Mouse (Mus musculus): Measurements from ENCODE around the gene Exo5. TPM values are rescaled to one million over a fixed set of nuclear protein-coding genes. Genes with fewer than 3 reads are reported as not detected.

Exo5 gene
- polyA plus RNA-seq, 1 experiment: 12.4 TPM

GRCm38 (mm10) chr4:120895810-120896584 lies 28.8 kb downstream of the Exo5 start:
- Histone ChIP-seq H3K4me3 (replicated peaks; ENCODE audit: control insufficient read depth, low read depth, low read length) (no peak overlapping the region), H3K27ac (ENCODE audit: control insufficient read depth, insufficient read depth, low read depth, low read length, poor library complexity) (no peak overlapping the region), H3K4me1 (ENCODE audit: control insufficient read depth, insufficient read depth, low read length) (no peaks in the 10 kb centered on the region)
- TF ChIP-seq CTCF (IDR thresholded peaks at IDR 0.05; ENCODE audit: control insufficient read depth, insufficient read depth, low read length): no peak
- no peak for TF ChIP-seq POLR2A (IDR thresholded peaks at IDR 0.05; ENCODE audit: borderline replicate concordance, control insufficient read depth, low read depth, low read length)
- 79% methylated on average over 7 of the region's 7 CpGs for WGBS

- TF ChIP-seq POLR2A (IDR thresholded peaks at IDR 0.05; ENCODE audit: borderline replicate concordance, control insufficient read depth, low read depth, low read length): no peak
- 79% methylated on average over 7 of the region's 7 CpGs for WGBS
- Histone ChIP-seq H3K4me3 (replicated peaks; ENCODE audit: control insufficient read depth, low read depth, low read length) (no peak overlapping the region), H3K4me1 (ENCODE audit: control insufficient read depth, insufficient read depth, low read length) (no peaks in the 10 kb centered on the region), H3K27ac (ENCODE audit: control insufficient read depth, insufficient read depth, low read depth, low read length, poor library complexity) (no peak overlapping the region)
Observed at GRCm38 (mm10) chr4:120895226-120895625, 29.6 kb downstream of the Exo5 start.

GRCm38 (mm10) chr4:120894584-120894983 lies 30.2 kb downstream of the Exo5 start:
- WGBS: 78% methylated on average over 11 of the region's 11 CpGs
- H3K27ac ChIP-seq (ENCODE audit: control insufficient read depth, insufficient read depth, low read depth, low read length, poor library complexity): no peak overlapping the region
- no peak overlapping the region for H3K4me3 ChIP-seq (replicated peaks; ENCODE audit: control insufficient read depth, low read depth, low read length)
- no peaks in the 10 kb centered on the region for H3K4me1 ChIP-seq (ENCODE audit: control insufficient read depth, insufficient read depth, low read length)
- TF ChIP-seq POLR2A (IDR thresholded peaks at IDR 0.05; ENCODE audit: borderline replicate concordance, control insufficient read depth, low read depth, low read length) (no peak), CTCF (IDR thresholded peaks at IDR 0.05; ENCODE audit: control insufficient read depth, insufficient read depth, low read length) (no peak)

GRCm38 (mm10) chr4:120893656-120894401 lies 31.0 kb downstream of the Exo5 start:
- Histone ChIP-seq H3K4me3 (replicated peaks; ENCODE audit: control insufficient read depth, low read depth, low read length) (no peak overlapping the region), H3K27ac (ENCODE audit: control insufficient read depth, insufficient read depth, low read depth, low read length, poor library complexity) (no peak overlapping the region; the same call in 1 of the 2 replicates), H3K4me1 (ENCODE audit: control insufficient read depth, insufficient read depth, low read length) (no peaks in the 10 kb centered on the region)
- no peak for TF ChIP-seq CTCF (IDR thresholded peaks at IDR 0.05; ENCODE audit: control insufficient read depth, insufficient read depth, low read length)
- no peak for TF ChIP-seq POLR2A (IDR thresholded peaks at IDR 0.05; ENCODE audit: borderline replicate concordance, control insufficient read depth, low read depth, low read length)
- WGBS: 74% methylated on average over 11 of the region's 11 CpGs

- H3K4me3 ChIP-seq (replicated peaks; ENCODE audit: control insufficient read depth, low read depth, low read length): no peak overlapping the region
- TF ChIP-seq CTCF (IDR thresholded peaks at IDR 0.05; ENCODE audit: control insufficient read depth, insufficient read depth, low read length): no peak
- no peak for TF ChIP-seq POLR2A (IDR thresholded peaks at IDR 0.05; ENCODE audit: borderline replicate concordance, control insufficient read depth, low read depth, low read length)
- no peaks in the 10 kb centered on the region for H3K4me1 ChIP-seq (ENCODE audit: control insufficient read depth, insufficient read depth, low read length)
- H3K27ac ChIP-seq (ENCODE audit: control insufficient read depth, insufficient read depth, low read depth, low read length, poor library complexity): no peak overlapping the region
- WGBS: 50% methylated on average over 1 of the region's 1 CpGs
Observed at GRCm38 (mm10) chr4:120892516-120892915, 32.3 kb downstream of the Exo5 start.

GRCm38 (mm10) chr4:120891960-120892359 lies 32.9 kb downstream of the Exo5 start:
- Histone ChIP-seq H3K27ac (ENCODE audit: control insufficient read depth, insufficient read depth, low read depth, low read length, poor library complexity) (no peak overlapping the region), H3K4me3 (replicated peaks; ENCODE audit: control insufficient read depth, low read depth, low read length) (no peak overlapping the region), H3K4me1 (ENCODE audit: control insufficient read depth, insufficient read depth, low read length) (no peaks in the 10 kb centered on the region)
- TF ChIP-seq CTCF (IDR thresholded peaks at IDR 0.05; ENCODE audit: control insufficient read depth, insufficient read depth, low read length) (no peak), POLR2A (IDR thresholded peaks at IDR 0.05; ENCODE audit: borderline replicate concordance, control insufficient read depth, low read depth, low read length) (no peak)

GRCm38 (mm10) chr4:120890754-120891440 lies 33.9 kb downstream of the Exo5 start:
- Histone ChIP-seq H3K4me3 (replicated peaks; ENCODE audit: control insufficient read depth, low read depth, low read length) (no peak overlapping the region), H3K4me1 (ENCODE audit: control insufficient read depth, insufficient read depth, low read length) (no peaks in the 10 kb centered on the region), H3K27ac (ENCODE audit: control insufficient read depth, insufficient read depth, low read depth, low read length, poor library complexity) (no peak overlapping the region)
- WGBS: 79% methylated on average over 11 of the region's 11 CpGs
- TF ChIP-seq POLR2A (IDR thresholded peaks at IDR 0.05; ENCODE audit: borderline replicate concordance, control insufficient read depth, low read depth, low read length) (no peak), CTCF (IDR thresholded peaks at IDR 0.05; ENCODE audit: control insufficient read depth, insufficient read depth, low read length) (no peak)

- 72% methylated on average over 8 of the region's 8 CpGs for WGBS
- no peaks in the 10 kb centered on the region for H3K4me1 ChIP-seq (ENCODE audit: control insufficient read depth, insufficient read depth, low read length)
- no peak for TF ChIP-seq POLR2A (IDR thresholded peaks at IDR 0.05; ENCODE audit: borderline replicate concordance, control insufficient read depth, low read depth, low read length)
- TF ChIP-seq CTCF (IDR thresholded peaks at IDR 0.05; ENCODE audit: control insufficient read depth, insufficient read depth, low read length): no peak
Observed at GRCm38 (mm10) chr4:120888884-120889283, 35.9 kb downstream of the Exo5 start.

More at GRCm38 (mm10) chr4:120888884-120889283, 35.9 kb downstream of the Exo5 start:
- Histone ChIP-seq H3K27ac (ENCODE audit: control insufficient read depth, insufficient read depth, low read depth, low read length, poor library complexity) (no peak overlapping the region), H3K4me3 (replicated peaks; ENCODE audit: control insufficient read depth, low read depth, low read length) (no peak overlapping the region)
